Mouse (Mus musculus) embryo, embryonic 11 days (tissue): ENCODE data around the gene Rbfox3.

Experiments
- DNase-seq: peaks from one replicate; pipeline ENCODE4 v3.0.0-alpha.2; 2015

The Rbfox3 gene

GRCm38 (mm10) chr11:118911307-118912070, at the start of gene Rbfox3:
Rbfox3 (minus strand) TSS chr11:118911597.
- DNase-seq = no peak

GRCm38 (mm10) chr11:118960649-118961048, 49.3 kb upstream of the Rbfox3 start:
- DNase-seq = no peak

- no peak for DNase-seq
These were observed 45.7 kb upstream of the Rbfox3 start for GRCm38 (mm10) chr11:118957070-118957471.

GRCm38 (mm10) chr11:118955016-118955415, 43.6 kb upstream of the Rbfox3 start:
- no peak for DNase-seq

GRCm38 (mm10) chr11:118945868-118946267, 34.5 kb upstream of the Rbfox3 start:
- no peak for DNase-seq

- no peak for DNase-seq
These were observed 29.9 kb upstream of the Rbfox3 start for GRCm38 (mm10) chr11:118941268-118941667.

- DNase-seq = no peak
These were observed 29.1 kb upstream of the Rbfox3 start for GRCm38 (mm10) chr11:118940539-118940938.

- DNase-seq = no peak
These were observed 28.3 kb upstream of the Rbfox3 start for GRCm38 (mm10) chr11:118939731-118940130.

GRCm38 (mm10) chr11:118934925-118935324, 23.5 kb upstream of the Rbfox3 start:
- no peak for DNase-seq

- DNase-seq = peak; percentile 63
These were observed 15.7 kb upstream of the Rbfox3 start for GRCm38 (mm10) chr11:118927081-118927480.

- DNase-seq = no peak
These were observed 10.5 kb upstream of the Rbfox3 start for GRCm38 (mm10) chr11:118921852-118922251.

- peak; percentile 36 for DNase-seq
These were observed 5.1 kb upstream of the Rbfox3 start for GRCm38 (mm10) chr11:118916423-118917030.

GRCm38 (mm10) chr11:118915888-118916287, 4.5 kb upstream of the Rbfox3 start:
- DNase-seq = no peak

- DNase-seq = no peak
These were observed 1.3 kb upstream of the Rbfox3 start for GRCm38 (mm10) chr11:118912686-118913085.

- DNase-seq = no peak
These were observed 641 bp downstream of the Rbfox3 start for GRCm38 (mm10) chr11:118910756-118911155.

GRCm38 (mm10) chr11:118909814-118910201, 1.6 kb downstream of the Rbfox3 start:
- DNase-seq = peak; percentile 80

- peak; percentile 66 for DNase-seq
These were observed 2.2 kb downstream of the Rbfox3 start for GRCm38 (mm10) chr11:118908981-118909813.

- DNase-seq = peak; percentile 52
These were observed 2.9 kb downstream of the Rbfox3 start for GRCm38 (mm10) chr11:118908431-118908980.

GRCm38 (mm10) chr11:118907471-118908401, 3.7 kb downstream of the Rbfox3 start:
- DNase-seq = no peak

- DNase-seq = no peak
These were observed 4.5 kb downstream of the Rbfox3 start for GRCm38 (mm10) chr11:118906824-118907470.

- peak; percentile 62 for DNase-seq
These were observed 5.1 kb downstream of the Rbfox3 start for GRCm38 (mm10) chr11:118906131-118906823.
